Mouse (Mus musculus) lung, postnatal 0 days (tissue): Measurements from ENCODE around the gene Ccdc73.

Experiments used
- CTCF ChIP-seq: IDR thresholded peaks from 2 replicates; pipeline ENCODE4 v1.5.1; 2016; ENCODE audit warnings: antibody characterized with exemption, mild to moderate bottlenecking
- EP300 ChIP-seq: IDR thresholded peaks from 2 replicates; pipeline ENCODE4 v1.6.1; 2016; ENCODE audit warnings: antibody characterized with exemption, mild to moderate bottlenecking, control low read depth

GRCm38 (mm10) chr2:104849991-104850359 lies 17.6 kb upstream of the Ccdc73 start:
- TF ChIP-seq CTCF (no peak), EP300 (no peak)
